Comparison of ENCODE assay signal across 8 mouse cellular contexts in the genomic region with DNA sequence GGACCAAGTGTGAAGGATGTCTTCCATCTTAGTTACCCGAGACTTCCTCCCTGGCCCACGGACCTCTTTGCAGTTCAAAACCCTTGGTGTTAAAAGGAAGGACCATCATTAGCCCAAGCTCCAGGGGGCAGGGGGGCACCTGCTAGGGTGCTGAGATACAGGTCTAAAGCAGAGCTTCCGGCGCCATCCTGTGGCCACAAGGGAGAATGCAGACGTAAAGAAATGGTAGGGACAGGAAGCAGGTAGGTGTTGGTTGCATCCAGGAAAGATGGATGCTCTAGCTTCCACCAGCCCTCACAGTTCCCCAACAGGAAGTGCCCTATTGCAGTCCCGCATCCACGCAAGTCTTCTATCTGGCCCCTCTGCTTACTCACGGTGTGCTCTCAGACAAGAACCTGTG. TPM values are rescaled to one million over a fixed set of nuclear protein-coding genes. Genes with fewer than 3 reads are reported as not detected.
A peak's percentile ranks its signal among the peaks of the same experiment; 100 is the strongest.
DNase-seq lines count a peak whose midpoint lies in the region; ATAC-seq and TF ChIP-seq lines count a peak whose summit lies in the region.

No protein-coding gene starts in this region.

- in situ Hi-C loops in CH12.LX (cut with MboI; ENCODE audit: low pct_ligation_motif_present, low pct_unique_long_range_greater_than_20kb, low sequenced_read_pairs): no loop called here

- H3K79me2 ChIP-seq in CH12.LX (replicated peaks; ENCODE audit: control insufficient read depth, extremely low read depth, insufficient read depth, poor library complexity, severe bottlenecking): no peaks in the 10 kb centered on the region

- TF ChIP-seq EP300 in CH12.LX (IDR thresholded peaks at IDR 0.05; ENCODE audit: low read length): no peak

- peak; percentile 60 for DNase-seq in intestine, embryonic 14.5 days (ENCODE audit: low spot score)
- DNase-seq in CH12.LX (ENCODE audit: extremely low read depth): peak; percentile 79
- no peak for DNase-seq in lung, adult 2 months
- peak; percentile 54 to 55 for DNase-seq in spleen, adult 2 months (ENCODE audit: low read depth in 1 of 2, low spot score in 2 of 2)
- no peak for DNase-seq in heart, adult 18-20 months

- TF ChIP-seq CTCF in CH12.LX (conservative IDR thresholded peaks at IDR 0.05 in 1 of 2, IDR thresholded peaks at IDR 0.05 in 1 of 2; ENCODE audit: low read depth in 2 of 2, low read length in 2 of 2): peak; percentile 61 to 94
- TF ChIP-seq CTCF in bone marrow macrophage, adult 2 months (IDR thresholded peaks at IDR 0.05; ENCODE audit: low read depth, low read length): peak; percentile 73
- peak; percentile 77 for TF ChIP-seq CTCF in intestine, postnatal 0 days (IDR thresholded peaks at IDR 0.05; ENCODE audit: low read depth)
- peak; percentile 67 for TF ChIP-seq CTCF in lung, adult 2 months (IDR thresholded peaks at IDR 0.05; ENCODE audit: insufficient read depth, low read length)
- peak; percentile 73; the same call in 1 of the 2 replicates for TF ChIP-seq CTCF in spleen, adult 2 months (IDR thresholded peaks at IDR 0.05; ENCODE audit: extremely low read depth, insufficient read depth, insufficient read length, insufficient replicate concordance)

- dilution Hi-C loops in CH12.LX (cut with MboI; ENCODE audit: extremely low pct_ligation_motif_present, extremely low pct_unique_long_range_greater_than_20kb, low sequenced_read_pairs): no loop called here

- H3K27me3 ChIP-seq in intestine, embryonic 14.5 days (replicated peaks; ENCODE audit: control insufficient read depth, insufficient read depth, low read length): peaks cover 26% of the 10 kb centered on the region
- H3K27me3 ChIP-seq in intestine, embryonic 16.5 days (replicated peaks; ENCODE audit: control insufficient read depth, insufficient read depth, low read length): peaks cover 8% of the 10 kb centered on the region; the same call in 1 of the 2 replicates
- peaks cover 71% of the 10 kb centered on the region for H3K27me3 ChIP-seq in CH12.LX (replicated peaks)
- H3K27me3 ChIP-seq in intestine, postnatal 0 days (replicated peaks; ENCODE audit: control insufficient read depth, insufficient read depth, low read length): peaks cover 16% of the 10 kb centered on the region
- H3K27me3 ChIP-seq in spleen, adult 2 months (ENCODE audit: control insufficient read depth, insufficient read depth, low read length): no peaks in the 10 kb centered on the region

- no peak for TF ChIP-seq POLR2A in CH12.LX (IDR thresholded peaks at IDR 0.05; ENCODE audit: low read depth, low read length)
- no peak for TF ChIP-seq POLR2A in bone marrow macrophage, adult 2 months (IDR thresholded peaks at IDR 0.05; ENCODE audit: borderline replicate concordance, low read depth, low read length)
- no peak for TF ChIP-seq POLR2A in lung, adult 2 months (IDR thresholded peaks at IDR 0.05; ENCODE audit: borderline replicate concordance, extremely low read depth, low read depth, low read length)
- no peak for TF ChIP-seq POLR2A in spleen, adult 2 months (IDR thresholded peaks at IDR 0.05; ENCODE audit: low read depth, low read length)

- H3K9me3 ChIP-seq in intestine, embryonic 14.5 days (ENCODE audit: control insufficient read depth, low read length): peaks cover 5% of the 10 kb centered on the region; the same call in 1 of the 2 replicates
- H3K9me3 ChIP-seq in intestine, embryonic 16.5 days (ENCODE audit: control insufficient read depth, low read length): no peaks in the 10 kb centered on the region
- peaks cover 11% of the 10 kb centered on the region for H3K9me3 ChIP-seq in CH12.LX (replicated peaks; ENCODE audit: low read length)
- no peaks in the 10 kb centered on the region for H3K9me3 ChIP-seq in intestine, postnatal 0 days (ENCODE audit: control insufficient read depth)

- H3K4me3 ChIP-seq in intestine, embryonic 14.5 days (ENCODE audit: low read depth, low read length): no peak overlapping the region
- H3K4me3 ChIP-seq in intestine, embryonic 16.5 days (ENCODE audit: low read length): no peak overlapping the region
- H3K4me3 ChIP-seq in CH12.LX (replicated peaks in 1 of 3; ENCODE audit: low read depth in 2 of 3, low read length in 2 of 3, poor library complexity in 1 of 3): peak overlapping the region; percentile 3 to 35 (median 22)
- H3K4me3 ChIP-seq in bone marrow macrophage, adult 2 months (ENCODE audit: insufficient read depth, low read length): no peak overlapping the region
- no peak overlapping the region for H3K4me3 ChIP-seq in intestine, postnatal 0 days (ENCODE audit: low read depth, low read length)
- no peak overlapping the region for H3K4me3 ChIP-seq in lung, adult 2 months (replicated peaks; ENCODE audit: extremely low read depth, low read depth, low read length)
- H3K4me3 ChIP-seq in spleen, adult 2 months (ENCODE audit: extremely low read depth, insufficient read depth, insufficient read length): no peak overlapping the region

- H3K27ac ChIP-seq in intestine, embryonic 14.5 days (ENCODE audit: low read depth): no peak overlapping the region
- H3K27ac ChIP-seq in intestine, embryonic 16.5 days (ENCODE audit: low read length): no peak overlapping the region
- H3K27ac ChIP-seq in CH12.LX (ENCODE audit: insufficient read depth, low read depth): no peak overlapping the region
- H3K27ac ChIP-seq in bone marrow macrophage, adult 2 months (ENCODE audit: insufficient read depth, low read depth, low read length): no peak overlapping the region
- H3K27ac ChIP-seq in intestine, postnatal 0 days (ENCODE audit: low read depth, low read length): no peak overlapping the region
- no peak overlapping the region for H3K27ac ChIP-seq in spleen, adult 2 months (ENCODE audit: insufficient read depth, low read length)

- H3K4me2 ChIP-seq in intestine, embryonic 14.5 days (ENCODE audit: low read length): no peak overlapping the region
- no peak overlapping the region for H3K4me2 ChIP-seq in intestine, embryonic 16.5 days (ENCODE audit: low read depth, low read length)
- H3K4me2 ChIP-seq in CH12.LX (ENCODE audit: insufficient read depth, low read depth, poor library complexity, severe bottlenecking): peak overlapping the region; percentile 74
- H3K4me2 ChIP-seq in intestine, postnatal 0 days (replicated peaks; ENCODE audit: low read depth): no peak overlapping the region

- H3K4me1 ChIP-seq in intestine, embryonic 14.5 days (replicated peaks; ENCODE audit: control insufficient read depth, insufficient read depth, low read length): peaks cover 9% of the 10 kb centered on the region
- H3K4me1 ChIP-seq in intestine, embryonic 16.5 days (ENCODE audit: control insufficient read depth, insufficient read depth, low read length): peaks cover 9% of the 10 kb centered on the region; the same call in 1 of the 2 replicates
- peaks cover 3 to 24% of the 10 kb centered on the region in 2 experiments; a peak in 3 of 4 replicates for H3K4me1 ChIP-seq in CH12.LX (ENCODE audit: control insufficient read depth in 1 of 2, insufficient read depth in 2 of 2)
- H3K4me1 ChIP-seq in bone marrow macrophage, adult 2 months (ENCODE audit: control insufficient read depth, insufficient read depth, low read length): peaks cover 13% of the 10 kb centered on the region
- no peaks in the 10 kb centered on the region for H3K4me1 ChIP-seq in intestine, postnatal 0 days (replicated peaks; ENCODE audit: control insufficient read depth, insufficient read depth, low read length)
- no peaks in the 10 kb centered on the region; the same call in 1 of the 2 replicates for H3K4me1 ChIP-seq in lung, adult 2 months (ENCODE audit: control insufficient read depth, insufficient read depth, low read length)
- no peaks in the 10 kb centered on the region; the same call in 1 of the 2 replicates for H3K4me1 ChIP-seq in spleen, adult 2 months (ENCODE audit: control insufficient read depth, insufficient read depth, insufficient read length)

- ATAC-seq in intestine, embryonic 14.5 days (replicated peaks; ENCODE audit: low FRiP score, low TSS enrichment, low read depth): no peak
- no peak for ATAC-seq in intestine, embryonic 16.5 days
- ATAC-seq in intestine, postnatal 0 days: no peak

- no peaks in the 10 kb centered on the region for H3K36me3 ChIP-seq in intestine, embryonic 14.5 days (ENCODE audit: control insufficient read depth, insufficient read depth, low read length)
- no peaks in the 10 kb centered on the region for H3K36me3 ChIP-seq in intestine, embryonic 16.5 days (ENCODE audit: control insufficient read depth, insufficient read depth, low read length)
- no peaks in the 10 kb centered on the region for H3K36me3 ChIP-seq in CH12.LX (replicated peaks in 1 of 2; ENCODE audit: control insufficient read depth in 1 of 2, insufficient read depth in 1 of 2, low read length in 1 of 2)
- no peaks in the 10 kb centered on the region for H3K36me3 ChIP-seq in intestine, postnatal 0 days (ENCODE audit: control insufficient read depth, insufficient read depth)
- no peaks in the 10 kb centered on the region for H3K36me3 ChIP-seq in spleen, adult 2 months (ENCODE audit: control insufficient read depth, insufficient read depth, low read length)

- no peak overlapping the region for H3K9ac ChIP-seq in intestine, embryonic 14.5 days (ENCODE audit: low read length)
- no peak overlapping the region for H3K9ac ChIP-seq in intestine, embryonic 16.5 days (ENCODE audit: low read depth, low read length)
- H3K9ac ChIP-seq in CH12.LX (ENCODE audit: insufficient read depth, low read depth): no peak overlapping the region
- H3K9ac ChIP-seq in intestine, postnatal 0 days (ENCODE audit: low read depth, low read length): no peak overlapping the region

- WGBS in intestine, embryonic 14.5 days: 15% methylated on average over 8 of the region's 8 CpGs
- 14% methylated on average over 8 of the region's 8 CpGs for whole genome bisulfite sequencing in intestine, embryonic 16.5 days
- WGBS in intestine, postnatal 0 days: 19% methylated on average over 8 of the region's 8 CpGs
- WGBS in lung, adult 2 months: 10% methylated on average over 8 of the region's 8 CpGs
- 4% methylated on average over 8 of the region's 8 CpGs for WGBS in spleen, adult 2 months

- TF ChIP-seq RAD21 in CH12.LX (IDR thresholded peaks at IDR 0.05; ENCODE audit: low read depth, low read length): peak; percentile 88

RNA-seq across cellular contexts. Expression of a gene that starts 1.9 kb away (rescaled TPM):
- polyA plus RNA-seq in intestine, embryonic 14.5 days (2014; fragmentation: Nextera tagmentation; extraction: Ambion mirVana): 0.32 TPM in 1 of 2 replicates, not detected in the other
- 2.3 and 2.7 TPM in 2 replicates for polyA plus RNA-seq in intestine, embryonic 16.5 days (2015; fragmentation: Nextera tagmentation; extraction: Ambion mirVana)
- 1.2 and 2.7 TPM in 2 replicates for total RNA-seq in CH12.LX (2012; rRNA removed)
- total RNA-seq in CH12.LX (2014; rRNA removed): 0.38 and 0.53 TPM in 2 replicates
- 0.71 and 1.0 TPM in 2 replicates for polyA plus RNA-seq in CH12.LX (2012; ENCODE audit: insufficient read length, low read depth)
- polyA plus RNA-seq in bone marrow macrophage, adult 2 months (2012; ENCODE audit: insufficient read depth, insufficient read length, missing spikeins): 2.1 and 2.3 TPM in 2 replicates
- polyA plus RNA-seq in intestine, postnatal 0 days (2015; fragmentation: Nextera tagmentation; extraction: Ambion mirVana): 82.5 and 95.0 TPM in 2 replicates
- polyA plus RNA-seq in lung, adult 2 months (2012; rRNA removed): 64.8 and 662 TPM in 2 replicates
- polyA plus RNA-seq in spleen, adult 2 months (2012; rRNA removed): 33.5 and 77.7 TPM in 2 replicates
- total RNA-seq in heart, adult 18-20 months (2021): 10 to 100 TPM; 12.2 to 21.3 TPM

RNA-seq across cellular contexts. Expression of a gene that starts 16.0 kb away (rescaled TPM):
- polyA plus RNA-seq in intestine, embryonic 14.5 days (2014; fragmentation: Nextera tagmentation; extraction: Ambion mirVana): 0.07 and 10.4 TPM in 2 replicates
- 25.1 and 25.4 TPM in 2 replicates for polyA plus RNA-seq in intestine, embryonic 16.5 days (2015; fragmentation: Nextera tagmentation; extraction: Ambion mirVana)
- total RNA-seq in CH12.LX (2012; rRNA removed) (0.08 TPM in 1 of 2 replicates, not detected in the other), CH12.LX (2014; rRNA removed) (not detected in 2 replicates)
- not detected in 2 replicates for polyA plus RNA-seq in CH12.LX (2012; ENCODE audit: insufficient read length, low read depth)
- polyA plus RNA-seq in bone marrow macrophage, adult 2 months (2012; ENCODE audit: insufficient read depth, insufficient read length, missing spikeins): not detected in 2 replicates
- 0.12 and 0.16 TPM in 2 replicates for polyA plus RNA-seq in intestine, postnatal 0 days (2015; fragmentation: Nextera tagmentation; extraction: Ambion mirVana)
- polyA plus RNA-seq in lung, adult 2 months (2012; rRNA removed): 86.8 and 101 TPM in 2 replicates
- polyA plus RNA-seq in spleen, adult 2 months (2012; rRNA removed): 19.0 and 39.4 TPM in 2 replicates
- total RNA-seq in heart, adult 18-20 months (2021): not detected

RNA-seq across cellular contexts. Expression of a gene that starts 18.0 kb away (rescaled TPM):
- 1.7 and 1.9 TPM in 2 replicates for polyA plus RNA-seq in intestine, embryonic 14.5 days (2014; fragmentation: Nextera tagmentation; extraction: Ambion mirVana)
- polyA plus RNA-seq in intestine, embryonic 16.5 days (2015; fragmentation: Nextera tagmentation; extraction: Ambion mirVana): 8.3 and 9.0 TPM in 2 replicates
- total RNA-seq in CH12.LX (2012; rRNA removed) (not detected in 2 replicates), CH12.LX (2014; rRNA removed) (not detected in 2 replicates)
- not detected in 2 replicates for polyA plus RNA-seq in CH12.LX (2012; ENCODE audit: insufficient read length, low read depth)
- not detected in 2 replicates for polyA plus RNA-seq in bone marrow macrophage, adult 2 months (2012; ENCODE audit: insufficient read depth, insufficient read length, missing spikeins)
- 1.9 and 2.4 TPM in 2 replicates for polyA plus RNA-seq in intestine, postnatal 0 days (2015; fragmentation: Nextera tagmentation; extraction: Ambion mirVana)
- 78.0 and 80.1 TPM in 2 replicates for polyA plus RNA-seq in lung, adult 2 months (2012; rRNA removed)
- 0.82 and 1.2 TPM in 2 replicates for polyA plus RNA-seq in spleen, adult 2 months (2012; rRNA removed)
- total RNA-seq in heart, adult 18-20 months (2021): under 1 TPM; 0.36 to 0.45 TPM

RNA-seq across cellular contexts. Expression of a gene that starts 54.4 kb away (rescaled TPM):
- 0.31 TPM in 1 of 2 replicates, not detected in the other for polyA plus RNA-seq in intestine, embryonic 14.5 days (2014; fragmentation: Nextera tagmentation; extraction: Ambion mirVana)
- polyA plus RNA-seq in intestine, embryonic 16.5 days (2015; fragmentation: Nextera tagmentation; extraction: Ambion mirVana): not detected in 2 replicates
- not detected in 2 replicates for total RNA-seq in CH12.LX (2012; rRNA removed)
- not detected in 2 replicates for total RNA-seq in CH12.LX (2014; rRNA removed)
- polyA plus RNA-seq in CH12.LX (2012; ENCODE audit: insufficient read length, low read depth): not detected in 2 replicates
- polyA plus RNA-seq in bone marrow macrophage, adult 2 months (2012; ENCODE audit: insufficient read depth, insufficient read length, missing spikeins): not detected in 2 replicates
- polyA plus RNA-seq in intestine, postnatal 0 days (2015; fragmentation: Nextera tagmentation; extraction: Ambion mirVana): not detected in 2 replicates
- not detected in 2 replicates for polyA plus RNA-seq in lung, adult 2 months (2012; rRNA removed)
- not detected in 2 replicates for polyA plus RNA-seq in spleen, adult 2 months (2012; rRNA removed)
- not detected for total RNA-seq in heart, adult 18-20 months (2021)

RNA-seq across cellular contexts. Expression of a gene that starts 56.7 kb away (rescaled TPM):
- polyA plus RNA-seq in intestine, embryonic 14.5 days (2014; fragmentation: Nextera tagmentation; extraction: Ambion mirVana): 104 and 110 TPM in 2 replicates
- polyA plus RNA-seq in intestine, embryonic 16.5 days (2015; fragmentation: Nextera tagmentation; extraction: Ambion mirVana): 130 and 138 TPM in 2 replicates
- total RNA-seq in CH12.LX (2012; rRNA removed) (63.9 and 69.9 TPM in 2 replicates), CH12.LX (2014; rRNA removed) (53.4 and 59.8 TPM in 2 replicates)
- 36.4 and 46.6 TPM in 2 replicates for polyA plus RNA-seq in CH12.LX (2012; ENCODE audit: insufficient read length, low read depth)
- polyA plus RNA-seq in bone marrow macrophage, adult 2 months (2012; ENCODE audit: insufficient read depth, insufficient read length, missing spikeins): 125 and 132 TPM in 2 replicates
- polyA plus RNA-seq in intestine, postnatal 0 days (2015; fragmentation: Nextera tagmentation; extraction: Ambion mirVana): 92.0 and 103 TPM in 2 replicates
- polyA plus RNA-seq in lung, adult 2 months (2012; rRNA removed): 75.1 and 91.1 TPM in 2 replicates
- 21.0 and 25.0 TPM in 2 replicates for polyA plus RNA-seq in spleen, adult 2 months (2012; rRNA removed)
- 10 to 100 TPM; 18.7 to 34.2 TPM for total RNA-seq in heart, adult 18-20 months (2021)

Comparison
In these comparisons a context has a peak if more than half of its experiments do, and no peak if none do; other contexts are left out.
1. DNase-seq: peak in intestine, embryonic 14.5 days (single experiment), CH12.LX (single experiment) and spleen, adult 2 months (2 of 2); none in lung, adult 2 months (single experiment) and heart, adult 18-20 months (0 of 2).
2. H3K4me3 ChIP-seq: peak in CH12.LX (3 of 3); none in intestine, embryonic 14.5 days (single experiment), intestine, embryonic 16.5 days (single experiment), bone marrow macrophage, adult 2 months (single experiment), intestine, postnatal 0 days (single experiment), lung, adult 2 months (single experiment) and spleen, adult 2 months (single experiment).
3. Peak in every context shown above with its lines, with median percentiles within 50 percentile points of each other: CTCF ChIP-seq.